Mouse (Mus musculus) limb, embryonic 14.5 days (tissue): ENCODE measurements around the gene Sdk1. TPM values are rescaled to one million over a fixed set of nuclear protein-coding genes. Genes with fewer than 3 reads are reported as not detected.

ENCODE experiments used
- ATAC-seq: fragments of 200-750 bp; cut with Nextera tagmentation; 2 replicates; pipeline ENCODE4 v1.8.0; 2017; ENCODE audit warnings: low read depth, moderate number of reproducible peaks, moderate TSS enrichment; ENCODE audit not compliant: low FRiP score
- DNase-seq: peaks from one replicate; pipeline ENCODE4 v3.0.0-alpha.2; 2015; ENCODE audit warnings: low spot score
- H3K27ac ChIP-seq: fragments of 300-500 bp; sonication (generic); replicated peaks from 2 replicates; pipeline ENCODE4 v1.5.1; 2014; ENCODE audit warnings: low read depth, mild to moderate bottlenecking, low read length, moderate library complexity, mixed read lengths
- H3K27me3 ChIP-seq: fragments of 300-500 bp; sonication (generic); 2 replicates; pipeline ENCODE4 v1.6.1; 2014; ENCODE audit warnings: low read length, mixed read lengths; ENCODE audit not compliant: control insufficient read depth, insufficient read depth
- H3K36me3 ChIP-seq: fragments of 300-500 bp; sonication (generic); 2 replicates; pipeline ENCODE4 v1.6.1; 2014; ENCODE audit warnings: mild to moderate bottlenecking, low read length, moderate library complexity, mixed read lengths; ENCODE audit not compliant: control insufficient read depth, insufficient read depth
- H3K4me1 ChIP-seq: fragments of 300-500 bp; sonication (generic); 2 replicates; pipeline ENCODE4 v1.6.1; 2014; ENCODE audit warnings: antibody characterized with exemption, low read length, mixed read lengths; ENCODE audit not compliant: control insufficient read depth, insufficient read depth
- H3K4me2 ChIP-seq: fragments of 300-500 bp; sonication (generic); replicated peaks from 2 replicates; pipeline ENCODE4 v1.6.1; 2014; ENCODE audit warnings: low read depth, mild to moderate bottlenecking, low read length, moderate library complexity; ENCODE audit not compliant: severe bottlenecking
- H3K4me3 ChIP-seq: fragments of 300-500 bp; sonication (generic); replicated peaks from 2 replicates; pipeline ENCODE4 v1.5.1; 2014; ENCODE audit warnings: low read length
- H3K9ac ChIP-seq: fragments of 300-500 bp; sonication (generic); 2 replicates; pipeline ENCODE4 v1.6.1; 2014; ENCODE audit warnings: mild to moderate bottlenecking, low read depth, low read length, moderate library complexity; ENCODE audit not compliant: severe bottlenecking
- H3K9me3 ChIP-seq: fragments of 300-500 bp; sonication (generic); 2 replicates; pipeline ENCODE4 v1.6.1; 2016; ENCODE audit warnings: low read length; ENCODE audit not compliant: control insufficient read depth
- POLR2A ChIP-seq: fragments of 200-500 bp; IDR thresholded peaks from 2 replicates; pipeline ENCODE4 v1.8.0; 2012; ENCODE audit warnings: inconsistent platforms, mild to moderate bottlenecking, moderate library complexity, borderline replicate concordance; ENCODE audit not compliant: insufficient read depth, insufficient read length; ENCODE audit errors: extremely low read depth
- WGBS: fragments of 180-500 bp; shearing (Covaris S2); extraction: QIAGEN DNeasy Blood & Tissue Kit; methylation state at CpG from one replicate; pipeline ENCODE4 v1.1.7; 2014; 5-methylcytosine and 5-hydroxymethylcytosine counted together
- polyA plus RNA-seq, 2 experiments: library from polyadenylated mRNA; depleted of rRNA in 1 of 2; stranded (reverse) in 1 of 2; unstranded in 1 of 2; fragments of >200 nt; fragmentation: Nextera tagmentation in 1 of 2; extraction: Ambion mirVana in 1 of 2; gene quantifications; 2 replicates each; pipeline versions ENCODE4 v1.2.1 to v1.2.3; 2012 to 2014

The Sdk1 gene
- polyA plus RNA-seq, 2 experiments = 2.8 to 7.2 TPM

DNA sequence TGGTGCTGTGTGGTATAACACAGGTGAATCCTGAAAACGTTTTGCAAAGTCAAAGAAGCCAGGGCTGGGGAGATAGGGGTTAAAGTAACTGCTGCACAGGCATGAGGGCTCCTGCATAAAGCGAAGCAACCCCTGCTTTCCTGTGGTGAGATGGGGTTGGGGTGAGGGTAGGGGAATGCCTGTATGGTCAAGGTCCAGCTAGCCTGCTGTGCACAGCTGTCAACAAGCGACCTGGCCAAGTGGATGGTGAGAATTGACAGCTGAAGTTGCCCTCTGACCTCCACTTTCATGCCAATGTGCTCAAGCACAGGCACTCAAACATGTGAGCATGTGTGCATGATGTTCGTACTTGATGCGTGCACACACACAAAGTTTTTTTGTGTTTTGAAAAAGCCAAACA is 639.4 kb downstream of the Sdk1 start:
- TF ChIP-seq POLR2A = no peak
- H3K9ac ChIP-seq = no peak overlapping the region
- no peak for DNase-seq
- H3K4me2 ChIP-seq = no peak overlapping the region
- H3K27me3 ChIP-seq = no peaks in the 10 kb centered on the region
- H3K4me1 ChIP-seq = no peaks in the 10 kb centered on the region
- 62% methylated on average over 5 of the region's 5 CpGs for WGBS
- H3K27ac ChIP-seq = no peak overlapping the region
- H3K36me3 ChIP-seq = no peaks in the 10 kb centered on the region
- no peaks in the 10 kb centered on the region for H3K9me3 ChIP-seq
- ATAC-seq = no peak
- no peak overlapping the region for H3K4me3 ChIP-seq

- TF ChIP-seq POLR2A = no peak
- Histone ChIP-seq H3K4me2 (no peak overlapping the region), H3K27ac (no peak overlapping the region), H3K4me1 (peaks cover 3% of the 10 kb centered on the region; the same call in 1 of the 2 replicates), H3K9ac (no peak overlapping the region), H3K9me3 (no peaks in the 10 kb centered on the region), H3K36me3 (no peaks in the 10 kb centered on the region), H3K4me3 (no peak overlapping the region), H3K27me3 (no peaks in the 10 kb centered on the region)
- 45% methylated on average over 3 of the region's 3 CpGs for WGBS
- no peak for ATAC-seq
- DNase-seq = no peak
These were observed 642.9 kb downstream of the Sdk1 start for GRCm38 (mm10) chr5:141884111-141884647.

DNA sequence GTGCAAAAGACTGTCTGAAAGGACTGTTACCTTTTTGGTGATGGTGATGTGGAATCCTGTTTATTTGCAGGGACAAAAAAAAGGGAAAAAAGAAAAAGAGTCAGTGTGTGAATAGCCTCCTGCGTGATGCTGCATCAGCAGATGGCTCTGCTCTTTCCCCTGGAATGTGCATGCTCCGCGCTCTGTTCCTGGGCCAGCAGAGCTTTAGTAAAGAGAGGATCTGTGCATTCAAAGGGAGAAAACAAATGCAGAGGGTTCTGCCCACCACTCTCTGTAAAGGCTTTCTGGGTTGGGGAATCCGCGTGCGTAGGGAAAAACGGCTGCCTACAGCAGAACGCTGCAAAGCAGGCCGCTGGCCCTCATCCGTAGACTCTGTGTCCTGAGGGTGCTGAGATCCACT is 644.7 kb downstream of the Sdk1 start:
- Histone ChIP-seq H3K27me3 (no peaks in the 10 kb centered on the region), H3K4me3 (no peak overlapping the region), H3K36me3 (no peaks in the 10 kb centered on the region), H3K27ac (no peak overlapping the region), H3K4me2 (no peak overlapping the region), H3K4me1 (peaks cover 3% of the 10 kb centered on the region; the same call in 1 of the 2 replicates), H3K9me3 (no peaks in the 10 kb centered on the region), H3K9ac (no peak overlapping the region)
- DNase-seq (no peak), ATAC-seq (no peak)
- WGBS = 81% methylated on average over 10 of the region's 10 CpGs
- TF ChIP-seq POLR2A = no peak

DNA sequence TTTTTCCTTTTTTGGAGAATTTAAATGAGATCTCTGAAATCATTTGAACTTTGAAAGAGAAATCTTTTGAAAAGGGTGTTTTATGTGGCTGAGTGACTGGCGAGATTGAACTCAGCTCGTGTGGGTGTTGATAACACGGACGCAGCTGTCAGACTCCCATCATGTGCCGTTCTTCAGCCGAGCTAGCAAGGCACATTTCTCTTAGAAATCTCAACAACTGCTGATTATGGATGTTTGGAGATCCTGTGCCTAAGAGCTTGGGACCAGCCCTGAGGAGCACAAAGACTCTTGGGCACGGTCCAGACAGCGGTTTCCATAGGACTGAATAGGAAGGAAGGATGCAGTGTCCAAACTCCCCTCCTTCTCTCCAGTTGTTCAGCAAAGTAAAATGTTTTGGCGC is 648.5 kb downstream of the Sdk1 start:
- 76% methylated on average over 9 of the region's 9 CpGs for WGBS
- DNase-seq = peak; percentile 10
- ATAC-seq = no peak

GRCm38 (mm10) chr5:141896402-141896801 is 655.1 kb downstream of the Sdk1 start:
- ATAC-seq = no peak
- H3K9me3 ChIP-seq = no peaks in the 10 kb centered on the region
- no peak for DNase-seq
- no peak overlapping the region for H3K9ac ChIP-seq
- no peak overlapping the region for H3K4me3 ChIP-seq
- TF ChIP-seq POLR2A = no peak
- no peaks in the 10 kb centered on the region for H3K27me3 ChIP-seq
- no peaks in the 10 kb centered on the region for H3K4me1 ChIP-seq
- H3K27ac ChIP-seq = no peak overlapping the region
- H3K36me3 ChIP-seq = no peaks in the 10 kb centered on the region
- no peak overlapping the region for H3K4me2 ChIP-seq
- WGBS = 78% methylated on average over 8 of the region's 8 CpGs

More for the DNA sequence above, 648.5 kb downstream of the Sdk1 start:
- Histone ChIP-seq H3K27me3 (no peaks in the 10 kb centered on the region), H3K36me3 (no peaks in the 10 kb centered on the region), H3K9me3 (no peaks in the 10 kb centered on the region), H3K27ac (no peak overlapping the region), H3K4me2 (no peak overlapping the region), H3K4me3 (no peak overlapping the region), H3K4me1 (peaks cover 3% of the 10 kb centered on the region; the same call in 1 of the 2 replicates), H3K9ac (no peak overlapping the region)
- TF ChIP-seq POLR2A = no peak

DNA sequence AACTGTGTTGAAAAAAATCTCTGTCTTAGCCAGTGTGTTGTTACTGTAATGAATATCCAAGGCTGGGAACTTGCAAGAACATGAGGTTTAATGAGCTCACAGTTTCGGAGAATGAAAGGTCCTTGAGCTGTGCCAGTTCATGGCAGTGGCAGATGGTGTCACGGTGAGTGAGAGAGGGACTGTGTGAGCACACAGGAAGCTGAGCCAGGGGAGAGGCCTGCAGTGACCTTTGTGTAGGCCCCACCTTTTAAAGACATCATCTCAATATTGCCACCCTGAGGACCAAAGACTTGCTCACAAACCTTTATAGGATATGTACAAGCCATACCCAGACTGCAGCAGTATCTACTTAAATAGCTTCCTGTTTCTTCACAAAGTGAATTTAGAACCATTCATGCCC is 656.2 kb downstream of the Sdk1 start:
- TF ChIP-seq POLR2A = no peak
- H3K9me3 ChIP-seq = no peaks in the 10 kb centered on the region
- no peak overlapping the region for H3K9ac ChIP-seq
- H3K4me1 ChIP-seq = no peaks in the 10 kb centered on the region
- no peak overlapping the region for H3K4me2 ChIP-seq
- no peaks in the 10 kb centered on the region for H3K36me3 ChIP-seq
- 37% methylated on average over 2 of the region's 2 CpGs for WGBS
- no peak for DNase-seq
- no peak overlapping the region for H3K27ac ChIP-seq
- no peaks in the 10 kb centered on the region for H3K27me3 ChIP-seq
- no peak overlapping the region for H3K4me3 ChIP-seq
- no peak for ATAC-seq
